In the genomic region with DNA sequence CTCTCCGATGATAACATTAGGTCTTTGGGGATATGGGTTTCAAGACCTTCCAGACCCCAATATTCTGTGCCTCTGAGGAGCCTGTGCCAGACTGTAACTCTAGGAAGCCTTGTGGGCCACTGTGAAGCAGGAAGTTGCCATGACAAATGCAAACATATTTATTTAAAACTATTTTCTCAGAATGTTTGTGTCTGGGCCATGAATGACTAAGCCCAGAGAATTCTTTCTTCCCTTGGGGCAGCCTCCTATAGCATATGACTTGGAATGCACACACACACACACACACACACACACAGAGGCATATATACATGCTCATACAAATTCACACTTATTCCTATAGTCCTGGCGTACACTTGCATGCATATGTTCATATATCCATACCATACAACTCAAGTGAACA, we compare ENCODE assay signal across 23 mouse cellular contexts. TPM values are rescaled to one million over a fixed set of nuclear protein-coding genes. Genes with fewer than 3 reads are reported as not detected.
DNase-seq lines count a peak whose midpoint lies in the region; ATAC-seq and TF ChIP-seq lines count a peak whose summit lies in the region.
"Had no signal": no experiment of that assay in that cellular context is flagged by ENCODE, and none has a peak within 500 bp of the region (broad histone marks: within the 10 kb centered on the region; RNA-seq: fewer than 3 reads in every experiment).

No protein-coding gene starts in this region.

- no peaks in the 10 kb centered on the region for H3K4me1 ChIP-seq in heart, embryonic 10.5 days
- 0 out of 2 replicates have a peak, but pooled peaks cover under 1% of the 10 kb centered on the region for H3K4me1 ChIP-seq in heart, embryonic 12.5 days (replicated peaks)
- no peaks in the 10 kb centered on the region for H3K4me1 ChIP-seq in stomach, postnatal 0 days (replicated peaks; ENCODE audit: control insufficient read depth, insufficient read depth)
- H3K4me1 ChIP-seq in forebrain, embryonic 12.5 days: no peaks in the 10 kb centered on the region
- H3K4me1 ChIP-seq: embryonic facial prominence, embryonic 13.5 days had no signal

- 74% methylated on average over 2 of the region's 2 CpGs for WGBS in heart, embryonic 10.5 days
- 84% methylated on average over 2 of the region's 2 CpGs for WGBS in heart, embryonic 12.5 days
- 84% methylated on average over 2 of the region's 2 CpGs for WGBS in stomach, postnatal 0 days
- 91% methylated on average over 2 of the region's 2 CpGs for WGBS in forebrain, embryonic 12.5 days

- H3K27me3 ChIP-seq in heart, embryonic 10.5 days (ENCODE audit: insufficient read depth, poor library complexity, severe bottlenecking): no peaks in the 10 kb centered on the region
- no peaks in the 10 kb centered on the region; the same call in 1 of the 2 replicates for H3K27me3 ChIP-seq in heart, embryonic 12.5 days (replicated peaks)
- H3K27me3 ChIP-seq in stomach, postnatal 0 days (ENCODE audit: control insufficient read depth, insufficient read depth, low read length): no peaks in the 10 kb centered on the region
- H3K27me3 ChIP-seq in forebrain, embryonic 12.5 days: peaks cover 5% of the 10 kb centered on the region; the same call in 1 of the 2 replicates
- H3K27me3 ChIP-seq: embryonic facial prominence, embryonic 13.5 days; embryonic facial prominence, embryonic 15.5 days had no signal

- H3K27ac ChIP-seq in heart, embryonic 10.5 days: no peak overlapping the region
- no peak overlapping the region for H3K27ac ChIP-seq in heart, embryonic 12.5 days (ENCODE audit: poor library complexity, severe bottlenecking)
- H3K27ac ChIP-seq in stomach, postnatal 0 days (replicated peaks): peak overlapping the region; percentile 45; the same call in 1 of the 2 replicates
- H3K27ac ChIP-seq in forebrain, embryonic 12.5 days: no peak overlapping the region
- H3K27ac ChIP-seq: embryonic facial prominence, embryonic 13.5 days; embryonic facial prominence, embryonic 15.5 days had no signal

- peak; percentile 61 for DNase-seq in heart, embryonic 10.5 days (ENCODE audit: low spot score)
- DNase-seq in kidney, adult 18-20 months: peak; percentile 1
- no peak for DNase-seq in kidney, postnatal 4 days
- peak; percentile 72 for DNase-seq in NIH3T3 (ENCODE audit: low read depth)
- DNase-seq in stomach, postnatal 0 days (ENCODE audit: low spot score): peak; percentile 36
- no peak for DNase-seq in liver
- DNase-seq: adrenal gland, adult 2 months; adrenal gland, postnatal 10 days; adrenal gland, postnatal 25 days; cerebellum, adult 11 months; cerebellum, adult 18-20 months; cerebellum, adult 8-10 months; cerebellum, adult 9-11 months; cerebellum, postnatal 14 days; cerebellum, postnatal 36 days; embryo, embryonic 11 days had no signal

- H3K9ac ChIP-seq in heart, embryonic 12.5 days: no peak overlapping the region
- H3K9ac ChIP-seq in stomach, postnatal 0 days (ENCODE audit: low read length): no peak overlapping the region
- no peak overlapping the region for H3K9ac ChIP-seq in forebrain, embryonic 12.5 days
- H3K9ac ChIP-seq: embryonic facial prominence, embryonic 13.5 days; embryonic facial prominence, embryonic 15.5 days had no signal

- no peak for ATAC-seq in heart, embryonic 12.5 days (ENCODE audit: insufficient number of reproducible peaks, low FRiP score)
- ATAC-seq in stomach, postnatal 0 days (ENCODE audit: low FRiP score, low TSS enrichment): peak; percentile 66
- ATAC-seq in forebrain, embryonic 12.5 days (ENCODE audit: low FRiP score): no peak
- ATAC-seq: forebrain, embryonic 14.5 days; forebrain, embryonic 16.5 days had no signal

- no peaks in the 10 kb centered on the region for H3K9me3 ChIP-seq in heart, embryonic 10.5 days
- no peaks in the 10 kb centered on the region for H3K9me3 ChIP-seq in heart, embryonic 12.5 days (replicated peaks)
- no peaks in the 10 kb centered on the region for H3K9me3 ChIP-seq in stomach, postnatal 0 days (ENCODE audit: control insufficient read depth, low read length)
- H3K9me3 ChIP-seq in forebrain, embryonic 12.5 days: no peaks in the 10 kb centered on the region
- H3K9me3 ChIP-seq: embryonic facial prominence, embryonic 13.5 days; embryonic facial prominence, embryonic 15.5 days; G1E had no signal

- H3K4me3 ChIP-seq in heart, embryonic 10.5 days: no peak overlapping the region
- H3K4me3 ChIP-seq in heart, embryonic 12.5 days: no peak overlapping the region
- no peak overlapping the region for H3K4me3 ChIP-seq in stomach, postnatal 0 days (ENCODE audit: low read depth, low read length)
- no peak overlapping the region for H3K4me3 ChIP-seq in forebrain, embryonic 12.5 days (replicated peaks)
- H3K4me3 ChIP-seq: embryonic facial prominence, embryonic 13.5 days; embryonic facial prominence, embryonic 15.5 days had no signal

- H3K4me2 ChIP-seq in heart, embryonic 12.5 days: no peak overlapping the region
- H3K4me2 ChIP-seq in stomach, postnatal 0 days (replicated peaks; ENCODE audit: low read depth): no peak overlapping the region
- H3K4me2 ChIP-seq in forebrain, embryonic 12.5 days: no peak overlapping the region
- H3K4me2 ChIP-seq: embryonic facial prominence, embryonic 13.5 days; embryonic facial prominence, embryonic 15.5 days had no signal

- H3K36me3 ChIP-seq in heart, embryonic 10.5 days: no peaks in the 10 kb centered on the region
- H3K36me3 ChIP-seq in heart, embryonic 12.5 days: no peaks in the 10 kb centered on the region
- no peaks in the 10 kb centered on the region for H3K36me3 ChIP-seq in stomach, postnatal 0 days (ENCODE audit: control insufficient read depth, insufficient read depth, low read length)
- no peaks in the 10 kb centered on the region for H3K36me3 ChIP-seq in forebrain, embryonic 12.5 days (replicated peaks)
- H3K36me3 ChIP-seq: embryonic facial prominence, embryonic 13.5 days; embryonic facial prominence, embryonic 15.5 days; G1E had no signal

- no peak for TF ChIP-seq CTCF in stomach, postnatal 0 days (IDR thresholded peaks at IDR 0.05; ENCODE audit: low read depth)

- TF ChIP-seq EP300 in stomach, postnatal 0 days (optimal IDR thresholded peaks at IDR 0.05): no peak

RNA-seq across cellular contexts. Expression of a gene that starts 10.1 kb away (rescaled TPM):
- 11.6 and 11.8 TPM in 2 replicates for polyA plus RNA-seq in heart, embryonic 10.5 days (2016; fragmentation: Nextera tagmentation; extraction: Ambion mirVana)
- 12.1 and 12.3 TPM in 2 replicates for polyA plus RNA-seq in heart, embryonic 12.5 days (2016; fragmentation: Nextera tagmentation; extraction: Ambion mirVana)
- 12.1 and 12.3 TPM in 2 replicates for polyA plus RNA-seq in stomach, postnatal 0 days (2015; fragmentation: Nextera tagmentation; extraction: Ambion mirVana)
- 10.9 TPM in 2 replicates for polyA plus RNA-seq in forebrain, embryonic 12.5 days (2016; fragmentation: Nextera tagmentation; extraction: Ambion mirVana)

RNA-seq across cellular contexts. Expression of a gene that starts 18.0 kb away (rescaled TPM):
- 32.4 and 37.3 TPM in 2 replicates for polyA plus RNA-seq in heart, embryonic 10.5 days (2016; fragmentation: Nextera tagmentation; extraction: Ambion mirVana)
- polyA plus RNA-seq in heart, embryonic 12.5 days (2016; fragmentation: Nextera tagmentation; extraction: Ambion mirVana): 38.8 and 40.7 TPM in 2 replicates
- 62.8 and 72.3 TPM in 2 replicates for polyA plus RNA-seq in stomach, postnatal 0 days (2015; fragmentation: Nextera tagmentation; extraction: Ambion mirVana)
- polyA plus RNA-seq in forebrain, embryonic 12.5 days (2016; fragmentation: Nextera tagmentation; extraction: Ambion mirVana): 25.8 and 29.0 TPM in 2 replicates

Comparison
In these comparisons a context has a peak if more than half of its experiments do, and no peak if none do; other contexts are left out.
1. DNase-seq: peak in heart, embryonic 10.5 days (single experiment), kidney, adult 18-20 months (single experiment), NIH3T3 (single experiment) and stomach, postnatal 0 days (single experiment); none in kidney, postnatal 4 days (0 of 2) and liver (single experiment).